Mouse (Mus musculus) forebrain, embryonic 11.5 days (tissue): ENCODE measurements at regions not wholly inside any gene's neighbourhood (a gene's known extent, or its start where the extent isn't known, plus 50 kb on each side); places are given as distances from the start of the nearest gene placed in this dataset.
A peak's percentile ranks its signal among the peaks of the same experiment; 100 is the strongest.

ENCODE experiments used
- ATAC-seq: fragments of 200-750 bp; cut with Nextera tagmentation; replicated peaks from 2 replicates; pipeline ENCODE4 v1.8.0; 2017; ENCODE audit warnings: moderate TSS enrichment; ENCODE audit not compliant: low FRiP score
- DNase-seq: peaks from one replicate; pipeline ENCODE4 v3.0.0-alpha.2; 2017; ENCODE audit warnings: low spot score
- H3K27ac ChIP-seq: fragments of 300-500 bp; sonication (generic); 2 replicates; pipeline ENCODE4 v1.5.1; 2014; ENCODE audit warnings: low read depth, low read length
- H3K27me3 ChIP-seq: fragments of 300-500 bp; sonication (generic); 2 replicates; pipeline ENCODE4 v1.6.1; 2014; ENCODE audit warnings: mild to moderate bottlenecking, low read length, mixed read lengths; ENCODE audit not compliant: control insufficient read depth, insufficient read depth
- H3K36me3 ChIP-seq: fragments of 300-500 bp; sonication (generic); 2 replicates; pipeline ENCODE4 v1.6.1; 2014; ENCODE audit warnings: mild to moderate bottlenecking, low read length, moderate library complexity, mixed read lengths; ENCODE audit not compliant: control insufficient read depth, insufficient read depth
- H3K4me1 ChIP-seq: fragments of 300-500 bp; sonication (generic); replicated peaks from 2 replicates; pipeline ENCODE4 v1.6.1; 2014; ENCODE audit warnings: low read length, mixed read lengths; ENCODE audit not compliant: control insufficient read depth, insufficient read depth
- H3K4me2 ChIP-seq: fragments of 300-500 bp; sonication (generic); 2 replicates; pipeline ENCODE4 v1.6.1; 2014; ENCODE audit warnings: low read depth, mild to moderate bottlenecking, low read length, moderate library complexity, mixed read lengths; ENCODE audit not compliant: severe bottlenecking
- H3K4me3 ChIP-seq: fragments of 300-500 bp; sonication (generic); 2 replicates; pipeline ENCODE4 v1.5.1; 2014; ENCODE audit warnings: low read depth, low read length
- H3K9ac ChIP-seq: fragments of 300-500 bp; sonication (generic); 2 replicates; pipeline ENCODE4 v1.6.1; 2014; ENCODE audit warnings: low read length
- H3K9me3 ChIP-seq: fragments of 300-500 bp; sonication (generic); 2 replicates; pipeline ENCODE4 v1.6.1; 2016; ENCODE audit warnings: low read length, mixed read lengths; ENCODE audit not compliant: control insufficient read depth
- WGBS: fragments of 180-500 bp; shearing (Covaris S2); extraction: QIAGEN DNeasy Blood & Tissue Kit; methylation state at CpG from one replicate; pipeline ENCODE4 v1.1.7; 2014; 5-methylcytosine and 5-hydroxymethylcytosine counted together

DNA sequence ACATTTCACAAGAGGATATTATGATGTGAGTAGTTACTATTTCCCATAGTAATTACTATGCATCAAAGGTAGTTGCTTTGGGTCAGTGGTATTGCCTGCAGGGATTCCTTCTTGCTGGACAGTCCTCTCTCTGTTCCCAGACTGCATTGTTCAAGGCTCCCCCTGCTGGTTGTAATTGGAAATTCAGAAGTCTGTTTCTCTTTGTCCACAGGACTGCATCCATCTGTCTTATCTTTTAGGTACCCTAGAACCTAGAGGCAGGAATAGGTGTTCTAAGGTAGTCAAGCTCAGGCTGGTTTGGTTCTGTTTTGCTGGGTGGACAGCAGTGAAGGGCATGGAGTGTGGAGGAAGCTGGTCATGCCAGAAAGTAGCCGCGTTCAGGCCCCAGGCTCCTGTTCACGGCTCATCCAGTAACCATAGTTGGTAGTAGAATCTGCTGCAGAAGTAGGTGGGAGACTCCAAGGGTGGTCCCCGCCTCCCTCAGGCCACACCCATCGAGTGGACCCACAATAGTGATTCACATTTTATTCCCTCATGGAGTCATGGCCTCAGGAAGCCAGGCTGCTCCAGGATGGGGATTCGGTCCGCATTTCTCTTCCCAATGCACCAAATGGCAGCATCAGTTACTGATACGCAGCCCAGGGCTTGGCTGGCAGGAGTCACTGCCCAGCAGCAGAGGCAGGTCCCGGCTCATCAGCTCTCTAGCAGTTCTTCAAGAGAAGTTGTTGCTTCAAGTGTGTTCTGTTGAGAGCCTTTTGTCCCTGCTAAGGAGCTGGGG lies 51.7 kb upstream of the Caprin1 start:
- no peak overlapping the region for H3K4me3 ChIP-seq
- no peak overlapping the region for H3K27ac ChIP-seq
- H3K4me2 ChIP-seq = no peak overlapping the region
- H3K9me3 ChIP-seq = no peaks in the 10 kb centered on the region
- WGBS = 77% methylated on average over 9 of the region's 9 CpGs
- ATAC-seq (peak; percentile 61; the same call in 1 of the 2 replicates), DNase-seq (no peak)
- no peaks in the 10 kb centered on the region for H3K27me3 ChIP-seq
- H3K36me3 ChIP-seq = no peaks in the 10 kb centered on the region
- H3K9ac ChIP-seq = no peak overlapping the region
- no peaks in the 10 kb centered on the region for H3K4me1 ChIP-seq

DNA sequence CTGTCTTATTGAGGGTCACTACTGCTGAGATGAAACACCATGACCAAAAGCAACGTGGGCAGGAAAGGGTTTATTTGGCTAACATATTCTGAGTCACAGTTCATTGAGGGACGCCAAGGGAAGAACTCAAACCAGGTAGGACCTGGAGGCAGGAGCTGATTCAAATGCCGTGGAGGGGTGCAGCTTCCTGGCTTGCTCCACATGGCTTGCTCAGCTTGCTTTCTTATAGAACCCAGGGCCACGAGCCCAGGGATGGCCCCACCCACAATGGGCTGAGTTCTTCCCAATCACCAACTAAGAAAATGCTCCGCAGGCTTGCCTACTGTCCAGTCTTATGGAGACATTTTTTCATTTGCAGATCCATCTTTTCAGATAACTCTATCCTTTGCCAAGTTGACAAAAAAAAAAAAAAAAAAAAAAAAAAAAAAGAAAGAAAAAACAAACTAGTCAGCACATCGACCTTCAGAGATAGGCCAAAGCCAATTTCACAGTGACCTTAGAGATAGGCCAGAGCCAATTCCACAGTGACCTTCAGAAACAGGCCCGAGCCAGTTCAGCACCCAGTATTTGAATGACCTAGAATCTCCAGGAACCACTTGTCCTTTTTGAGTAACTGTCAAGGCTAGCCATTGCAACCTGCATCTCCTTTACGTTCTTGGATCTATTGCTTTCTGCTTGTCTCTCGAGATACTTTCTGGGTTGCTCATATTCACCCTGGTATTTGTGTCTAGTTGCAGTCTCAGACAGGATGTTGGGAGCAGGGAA lies 52.5 kb upstream of the Caprin1 start:
- H3K27ac ChIP-seq = no peak overlapping the region

DNA sequence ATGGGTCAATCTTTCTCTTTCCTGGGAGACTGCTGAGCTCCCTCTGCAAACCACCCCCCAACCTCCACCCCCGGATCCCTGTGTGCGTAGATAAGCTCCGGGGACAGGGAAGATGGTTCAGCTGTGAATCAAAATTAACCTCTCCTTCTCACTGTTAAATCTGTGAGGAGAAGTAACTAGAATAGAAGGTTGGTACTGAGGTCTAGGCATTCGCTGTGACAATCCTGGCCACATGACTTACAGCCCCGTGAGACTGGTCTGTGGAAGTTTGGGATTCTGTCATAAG lies 53.0 kb upstream of the Caprin1 start:
- H3K4me3 ChIP-seq = no peak overlapping the region
- ATAC-seq (no peak), DNase-seq (no peak)
- H3K9me3 ChIP-seq = no peaks in the 10 kb centered on the region
- H3K4me1 ChIP-seq = no peaks in the 10 kb centered on the region
- no peaks in the 10 kb centered on the region for H3K36me3 ChIP-seq
- no peak overlapping the region for H3K9ac ChIP-seq
- no peak overlapping the region for H3K27ac ChIP-seq
- no peaks in the 10 kb centered on the region for H3K27me3 ChIP-seq
- WGBS = 89% methylated on average over 5 of the region's 5 CpGs
- H3K4me2 ChIP-seq = no peak overlapping the region

More for the DNA sequence above, 52.5 kb upstream of the Caprin1 start:
- DNase-seq = no peak
- WGBS = 88% methylated on average over 9 of the region's 9 CpGs
- Histone ChIP-seq H3K27me3 (no peaks in the 10 kb centered on the region), H3K9ac (no peak overlapping the region), H3K4me3 (no peak overlapping the region), H3K36me3 (no peaks in the 10 kb centered on the region), H3K4me1 (no peaks in the 10 kb centered on the region), H3K9me3 (no peaks in the 10 kb centered on the region), H3K4me2 (no peak overlapping the region)
- no peak for ATAC-seq

DNA sequence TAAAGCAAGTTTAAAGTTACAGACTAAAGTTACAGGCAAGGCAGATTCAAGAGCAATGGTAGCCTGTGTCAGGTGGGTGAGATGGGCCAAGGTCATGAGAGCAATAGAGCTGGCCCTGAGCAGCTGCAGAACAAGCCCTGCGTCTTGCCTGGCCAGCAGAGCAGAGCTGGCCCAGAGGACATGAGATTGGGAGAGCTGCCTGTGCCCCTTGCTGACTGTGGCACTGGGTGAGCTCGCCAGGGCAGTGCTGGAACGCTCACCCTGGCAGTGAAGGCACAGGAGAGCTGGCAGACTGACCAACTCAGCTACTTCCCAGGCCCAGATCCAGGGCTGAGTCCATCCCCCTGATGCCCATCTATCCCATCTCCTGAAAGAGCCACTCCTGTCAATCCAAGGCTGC lies 53.7 kb upstream of the Caprin1 start:
- ATAC-seq = no peak
- Histone ChIP-seq H3K4me3 (no peak overlapping the region), H3K9ac (no peak overlapping the region), H3K4me1 (no peaks in the 10 kb centered on the region), H3K9me3 (no peaks in the 10 kb centered on the region), H3K36me3 (no peaks in the 10 kb centered on the region), H3K4me2 (no peak overlapping the region), H3K27ac (no peak overlapping the region), H3K27me3 (no peaks in the 10 kb centered on the region)
- 86% methylated on average over 3 of the region's 3 CpGs for WGBS
- no peak for DNase-seq

DNA sequence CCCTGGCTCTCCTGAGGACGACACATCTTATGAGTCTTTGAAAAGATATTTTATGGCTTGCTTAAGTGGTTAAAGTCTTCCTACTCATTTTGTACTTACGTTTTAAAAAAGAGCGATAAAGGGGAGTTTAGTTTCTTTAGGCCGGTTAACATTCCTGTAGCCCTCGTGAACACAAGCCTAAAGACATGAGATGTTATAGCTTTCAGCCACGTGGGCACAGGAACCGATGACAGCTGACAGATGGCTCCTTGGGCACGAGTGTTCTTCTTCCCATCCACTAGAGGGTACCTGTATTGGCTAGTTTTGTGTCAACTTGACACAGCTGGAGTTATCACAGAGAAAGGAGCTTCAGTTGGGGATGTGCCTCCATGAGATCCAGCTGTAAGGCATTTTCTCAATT lies 63.8 kb upstream of the Caprin1 start:
- H3K9me3 ChIP-seq = no peaks in the 10 kb centered on the region
- no peaks in the 10 kb centered on the region for H3K36me3 ChIP-seq
- ATAC-seq = no peak
- H3K4me2 ChIP-seq = no peak overlapping the region
- DNase-seq = no peak
- WGBS = 87% methylated on average over 8 of the region's 8 CpGs
- no peaks in the 10 kb centered on the region for H3K27me3 ChIP-seq
- no peak overlapping the region for H3K9ac ChIP-seq
- no peak overlapping the region for H3K4me3 ChIP-seq
- no peaks in the 10 kb centered on the region for H3K4me1 ChIP-seq
- no peak overlapping the region for H3K27ac ChIP-seq

DNA sequence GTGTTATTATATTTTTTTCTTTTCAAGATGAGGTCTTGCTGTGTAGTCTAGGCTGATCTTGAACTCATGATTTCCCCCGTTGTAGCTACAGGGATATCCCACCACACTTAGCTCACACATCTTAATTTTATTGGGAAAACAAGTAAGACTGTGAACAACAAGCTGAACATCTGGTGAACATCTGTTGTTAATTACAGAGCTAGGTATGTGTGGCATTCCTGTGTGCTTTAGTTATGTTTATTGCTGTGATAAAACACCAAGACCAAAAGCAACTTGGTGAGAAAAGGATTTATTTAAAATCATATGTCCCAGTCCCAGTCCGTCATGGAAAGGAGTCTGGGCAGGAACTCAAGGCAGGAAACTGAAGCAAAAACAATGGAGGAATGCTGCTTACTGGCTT lies 66.8 kb upstream of the Caprin1 start:
- Histone ChIP-seq H3K4me3 (no peak overlapping the region), H3K36me3 (no peaks in the 10 kb centered on the region), H3K27ac (no peak overlapping the region), H3K4me1 (no peaks in the 10 kb centered on the region), H3K27me3 (no peaks in the 10 kb centered on the region), H3K4me2 (no peak overlapping the region), H3K9me3 (no peaks in the 10 kb centered on the region), H3K9ac (no peak overlapping the region)
- ATAC-seq = no peak
- no peak for DNase-seq
- WGBS = 74% methylated on average over 2 of the region's 2 CpGs

DNA sequence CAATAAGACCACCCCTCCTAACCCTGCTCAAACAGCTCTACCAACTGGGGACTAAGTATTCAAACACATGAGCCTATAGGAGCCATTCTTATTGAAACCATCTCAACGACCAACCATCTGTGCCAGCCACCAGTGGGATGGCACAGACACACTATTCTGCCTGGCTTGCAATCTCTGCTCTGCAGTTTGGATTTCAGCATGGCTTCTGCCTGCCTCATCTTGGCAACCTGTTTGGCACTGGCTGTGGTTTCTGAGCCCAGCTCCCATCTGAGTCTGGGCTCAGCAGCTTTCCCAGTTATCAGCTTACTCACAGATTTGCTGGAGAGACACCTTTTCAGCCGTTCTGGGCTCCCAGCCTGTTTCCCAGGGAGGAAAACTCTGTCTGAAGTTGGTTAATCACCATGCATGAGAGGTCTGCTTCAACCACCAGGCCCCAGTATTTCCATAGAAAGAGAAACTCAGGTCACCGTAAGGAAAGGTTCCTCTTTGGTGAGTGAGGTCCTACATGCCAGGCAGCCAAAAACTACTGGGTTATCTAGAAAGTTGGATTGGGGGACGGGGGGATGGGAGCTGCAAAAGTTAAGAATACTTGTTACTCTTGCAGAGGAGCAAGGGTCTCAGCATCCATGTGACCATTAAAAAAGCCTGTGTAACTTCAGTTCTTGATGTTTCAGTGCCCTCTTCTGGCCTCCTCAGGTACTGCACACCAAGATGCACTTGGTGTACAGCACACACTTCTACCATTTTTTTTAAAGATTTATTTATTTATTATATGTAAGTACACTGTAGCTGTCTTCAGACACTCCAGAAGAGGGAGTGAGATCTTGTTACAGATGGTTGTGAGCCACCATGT lies 68.1 kb upstream of the Caprin1 start:
- no peak overlapping the region for H3K4me2 ChIP-seq
- no peaks in the 10 kb centered on the region for H3K9me3 ChIP-seq
- no peaks in the 10 kb centered on the region for H3K27me3 ChIP-seq
- WGBS = 79% methylated on average over 4 of the region's 4 CpGs
- H3K4me1 ChIP-seq = no peaks in the 10 kb centered on the region
- no peak overlapping the region for H3K9ac ChIP-seq
- DNase-seq (peak; percentile 72), ATAC-seq (no peak)
- no peak overlapping the region for H3K4me3 ChIP-seq
- no peaks in the 10 kb centered on the region for H3K36me3 ChIP-seq
- no peak overlapping the region for H3K27ac ChIP-seq

DNA sequence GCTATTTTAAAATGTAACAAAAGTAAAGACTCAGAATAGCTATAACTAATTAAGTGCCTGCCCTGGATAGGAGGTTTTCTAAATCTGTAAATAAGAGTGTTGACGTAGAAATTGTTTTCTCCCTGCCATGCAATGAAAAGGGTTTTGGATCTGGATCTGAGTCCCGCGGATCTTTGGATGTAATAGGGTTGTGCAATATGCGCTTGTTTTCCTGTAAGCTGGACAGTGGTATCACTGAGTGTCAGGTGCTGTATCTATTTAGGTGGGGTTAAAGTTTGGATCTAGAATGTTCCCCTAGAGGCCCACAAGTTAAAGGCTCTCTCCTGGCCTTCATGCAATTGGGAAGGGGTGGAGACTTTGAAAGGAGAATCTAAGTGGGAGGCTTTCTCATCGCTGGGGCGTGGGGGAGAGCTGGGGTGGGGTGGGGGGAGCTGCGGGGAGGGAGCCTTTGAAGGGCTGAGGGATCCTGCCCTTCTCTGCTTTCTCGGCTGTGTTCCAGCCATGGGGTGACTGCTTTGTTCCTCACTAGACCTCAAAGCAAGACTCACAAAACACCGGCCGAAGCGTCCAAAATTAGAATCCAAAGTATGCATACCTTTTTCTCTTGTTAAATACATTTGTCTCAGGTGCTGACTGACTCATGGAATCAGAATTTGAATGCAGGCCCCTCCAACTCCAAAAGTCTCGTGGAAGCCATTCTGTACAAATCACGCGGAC lies 70.0 kb upstream of the Caprin1 start:
- H3K4me1 ChIP-seq = no peaks in the 10 kb centered on the region; the same call in 1 of the 2 replicates
- no peak overlapping the region for H3K4me3 ChIP-seq
- H3K36me3 ChIP-seq = no peaks in the 10 kb centered on the region
- H3K9ac ChIP-seq = no peak overlapping the region
- no peaks in the 10 kb centered on the region for H3K9me3 ChIP-seq
- 76% methylated on average over 14 of the region's 14 CpGs for WGBS
- ATAC-seq (no peak), DNase-seq (no peak)
- H3K27ac ChIP-seq = no peak overlapping the region
- no peaks in the 10 kb centered on the region for H3K27me3 ChIP-seq
- H3K4me2 ChIP-seq = no peak overlapping the region
